Mouse (Mus musculus) ES-E14 (cell line): Measurements from ENCODE around the gene Prkcb. TPM values are rescaled to one million over a fixed set of nuclear protein-coding genes. Genes with fewer than 3 reads are reported as not detected.

Source experiments
- DNase-seq: peaks from one replicate; pipeline ENCODE4 v3.0.0-alpha.2; 2013; ENCODE audit warnings: low read depth, low spot score
- H3K27ac ChIP-seq: 2 replicates; pipeline ENCODE4 v1.5.1; 2012; ENCODE audit warnings: low read depth, mild to moderate bottlenecking, low read length, moderate library complexity, mixed read lengths; ENCODE audit not compliant: poor library complexity, insufficient read depth, severe bottlenecking
- H3K36me3 ChIP-seq: 2 replicates; pipeline ENCODE4 v1.6.1; 2012; ENCODE audit warnings: mild to moderate bottlenecking, low read length, moderate library complexity, mixed read lengths; ENCODE audit not compliant: control insufficient read depth, poor library complexity, insufficient read depth, severe bottlenecking
- H3K4me1 ChIP-seq, 2 experiments: fragments of 150-350 bp in 1 of 2; sonication (generic) in 1 of 2; 2 replicates each; pipeline ENCODE4 v1.6.1; 2012; ENCODE audit warnings: low read length in 2 of 2, mild to moderate bottlenecking in 1 of 2, mixed read lengths in 1 of 2; ENCODE audit not compliant: control insufficient read depth in 2 of 2, insufficient read depth in 2 of 2, poor library complexity in 1 of 2
- H3K4me3 ChIP-seq, 2 experiments: fragments of 150-350 bp in 1 of 2; sonication (generic) in 1 of 2; 2 replicates each; pipeline ENCODE4 v1.5.1; 2012; ENCODE audit warnings: low read length in 2 of 2, low read depth in 1 of 2, mild to moderate bottlenecking in 1 of 2, mixed read lengths in 1 of 2; ENCODE audit not compliant: insufficient read depth in 1 of 2, poor library complexity in 1 of 2, severe bottlenecking in 1 of 2
- H3K9ac ChIP-seq: 2 replicates; pipeline ENCODE4 v1.6.1; 2012; ENCODE audit warnings: low read depth, mild to moderate bottlenecking, low read length, mixed read lengths; ENCODE audit not compliant: poor library complexity, insufficient read depth, severe bottlenecking
- H3K9me3 ChIP-seq: fragments of 150-350 bp; sonication (generic); 2 replicates; pipeline ENCODE4 v1.6.1; 2012; ENCODE audit warnings: low read depth, mild to moderate bottlenecking, low read length; ENCODE audit not compliant: control insufficient read depth, insufficient read depth
- CHD2 ChIP-seq: IDR thresholded peaks from 2 replicates; pipeline ENCODE4 v1.6.1; 2014; ENCODE audit warnings: mild to moderate bottlenecking, low read depth, low read length, inconsistent platforms
- HCFC1 ChIP-seq: IDR thresholded peaks from 2 replicates; pipeline ENCODE4 v1.6.1; 2012; ENCODE audit warnings: low read length, inconsistent platforms, borderline replicate concordance; ENCODE audit not compliant: insufficient read depth
- MAFK ChIP-seq: IDR thresholded peaks from 2 replicates; pipeline ENCODE4 v1.6.1; 2014; ENCODE audit warnings: mild to moderate bottlenecking, low read depth, low read length, inconsistent platforms; ENCODE audit not compliant: insufficient read depth
- ZC3H11A ChIP-seq: IDR thresholded peaks from 2 replicates; pipeline ENCODE4 v1.6.1; 2012; ENCODE audit warnings: low read depth, mild to moderate bottlenecking, inconsistent platforms, low read length, borderline replicate concordance
- ZNF384 ChIP-seq: IDR thresholded peaks from 2 replicates; pipeline ENCODE4 v1.6.1; 2012; ENCODE audit warnings: low read depth, low read length, inconsistent platforms
- in situ Hi-C, 2 experiments: fragments of 600-800 bp; cut with MboI; formaldehyde crosslinking; loops; one replicate each; pipeline ENCODE4 v1.15.1; 2025; ENCODE audit warnings: low sequenced_read_pairs in 2 of 2, inconsistent platforms in 1 of 2; ENCODE audit not compliant: unreplicated experiment in 2 of 2
- total RNA-seq: library from RNA; depleted of rRNA; stranded (reverse); fragments of 300-350 nt; gene quantifications from 2 replicates; pipeline ENCODE4 v1.2.3, GENCODE M21; 2012

Prkcb gene
- total RNA-seq, 1 experiment = 6.1 TPM

DNA sequence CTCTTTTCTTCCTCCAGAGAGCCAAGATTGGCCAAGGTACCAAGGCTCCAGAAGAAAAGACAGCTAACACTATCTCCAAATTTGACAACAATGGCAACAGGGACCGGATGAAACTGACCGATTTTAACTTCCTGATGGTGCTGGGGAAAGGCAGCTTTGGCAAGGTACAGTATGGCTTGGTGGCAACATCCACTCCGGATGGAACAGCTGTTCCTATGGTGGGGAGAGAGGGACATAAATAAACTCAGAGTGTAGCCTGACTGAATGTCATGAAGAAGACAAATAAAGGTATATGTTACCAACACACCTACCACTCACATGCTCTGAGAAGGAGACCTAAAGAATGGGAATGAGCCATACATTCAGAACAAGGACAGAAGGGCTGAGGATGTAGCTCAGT is 256.1 kb downstream of the Prkcb start:
- H3K36me3 ChIP-seq = no peaks in the 10 kb centered on the region
- TF ChIP-seq MAFK (no peak), ZNF384 (no peak), HCFC1 (no peak), ZC3H11A (no peak), CHD2 (no peak)
- no peak overlapping the region for H3K4me3 ChIP-seq
- no peaks in the 10 kb centered on the region for H3K9me3 ChIP-seq
- DNase-seq = no peak
- no peak overlapping the region for H3K9ac ChIP-seq
- in situ Hi-C loops = no loop called here
- H3K4me1 ChIP-seq = no peaks in the 10 kb centered on the region
- no peak overlapping the region for H3K27ac ChIP-seq

DNA sequence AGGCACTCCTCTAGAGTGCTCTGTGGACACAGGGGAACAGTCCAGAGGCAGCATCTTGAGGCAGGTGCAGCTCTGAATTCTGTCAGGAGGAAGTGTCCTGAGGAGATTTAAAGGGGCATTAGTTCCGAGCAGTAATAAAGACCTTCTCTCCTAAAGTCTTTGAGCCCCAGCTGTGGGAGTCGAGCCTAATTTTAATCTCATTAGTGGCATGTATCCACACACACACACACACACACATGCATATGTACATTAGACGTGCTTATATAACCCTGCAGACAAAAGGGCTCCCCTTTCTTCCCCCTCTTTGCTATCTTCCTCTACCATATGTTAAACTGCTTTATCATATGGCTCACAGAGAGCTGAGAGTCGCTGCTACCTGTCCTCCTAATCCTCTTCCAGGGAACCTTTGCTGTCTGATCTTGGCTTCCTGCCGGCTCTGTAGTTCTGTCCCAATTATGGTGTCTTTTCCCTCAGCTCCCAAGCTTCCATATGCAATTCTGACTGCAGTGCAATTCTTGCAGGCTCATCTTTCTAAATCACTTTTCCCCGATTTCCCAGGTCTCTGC is 268.1 kb downstream of the Prkcb start:
- no peak for DNase-seq
- in situ Hi-C loops = no loop called here
- Histone ChIP-seq H3K27ac (no peak overlapping the region), H3K9me3 (no peaks in the 10 kb centered on the region), H3K9ac (no peak overlapping the region), H3K4me1 (no peaks in the 10 kb centered on the region), H3K4me3 (no peak overlapping the region), H3K36me3 (no peaks in the 10 kb centered on the region)
- TF ChIP-seq ZNF384 (no peak), ZC3H11A (no peak), CHD2 (no peak), MAFK (no peak), HCFC1 (no peak)

- DNase-seq = no peak
- Histone ChIP-seq H3K4me3 (no peak overlapping the region), H3K9me3 (no peaks in the 10 kb centered on the region), H3K4me1 (no peaks in the 10 kb centered on the region), H3K9ac (no peak overlapping the region), H3K36me3 (no peaks in the 10 kb centered on the region), H3K27ac (no peak overlapping the region)
- in situ Hi-C loops = no loop called here
- TF ChIP-seq MAFK (no peak), CHD2 (no peak), ZC3H11A (no peak), ZNF384 (no peak), HCFC1 (no peak)
These were observed 269.7 kb downstream of the Prkcb start for GRCm38 (mm10) chr7:122558085-122558811.

DNA sequence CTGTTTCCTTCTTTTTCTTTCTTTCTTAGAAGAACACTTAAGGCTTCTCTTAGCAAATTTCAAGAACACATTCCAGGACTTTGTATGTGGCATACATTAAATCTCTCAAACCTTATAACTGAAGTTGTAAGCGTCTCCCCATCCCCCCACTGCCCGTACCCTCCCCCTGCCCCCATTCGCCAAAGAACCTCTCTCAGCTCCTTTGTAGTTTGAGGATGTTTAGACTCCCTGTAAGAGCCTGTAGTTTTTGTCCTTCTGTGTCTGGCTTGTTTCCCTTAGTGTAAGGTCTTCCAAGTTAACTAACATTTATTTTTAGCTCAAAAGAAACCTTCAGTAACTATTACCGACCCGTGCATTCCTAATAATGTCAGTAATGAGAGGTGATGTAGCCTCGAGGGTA is 270.4 kb downstream of the Prkcb start:
- H3K36me3 ChIP-seq = no peaks in the 10 kb centered on the region
- in situ Hi-C loops = no loop called here
- DNase-seq = no peak

More for the DNA sequence above, 270.4 kb downstream of the Prkcb start:
- H3K4me3 ChIP-seq = no peak overlapping the region
- no peak overlapping the region for H3K27ac ChIP-seq
- TF ChIP-seq ZNF384 (no peak), HCFC1 (no peak), CHD2 (no peak)
- H3K9ac ChIP-seq = no peak overlapping the region
- H3K4me1 ChIP-seq = no peaks in the 10 kb centered on the region
- no peaks in the 10 kb centered on the region for H3K9me3 ChIP-seq
